Mouse (Mus musculus): ENCODE data around the gene Rasa4. TPM values are rescaled to one million over a fixed set of nuclear protein-coding genes. Genes with fewer than 3 reads are reported as not detected.
A peak's percentile ranks its signal among the peaks of the same experiment; 100 is the strongest.
"Not testable (repeated sequence)": the region's sequence is repeated elsewhere in the genome, so short reads cannot be mapped to it uniquely, and the experiment has no call there.

The Rasa4 gene
- 7.3 and 8.5 TPM in 2 replicates for total RNA-seq (2017)

DNA sequence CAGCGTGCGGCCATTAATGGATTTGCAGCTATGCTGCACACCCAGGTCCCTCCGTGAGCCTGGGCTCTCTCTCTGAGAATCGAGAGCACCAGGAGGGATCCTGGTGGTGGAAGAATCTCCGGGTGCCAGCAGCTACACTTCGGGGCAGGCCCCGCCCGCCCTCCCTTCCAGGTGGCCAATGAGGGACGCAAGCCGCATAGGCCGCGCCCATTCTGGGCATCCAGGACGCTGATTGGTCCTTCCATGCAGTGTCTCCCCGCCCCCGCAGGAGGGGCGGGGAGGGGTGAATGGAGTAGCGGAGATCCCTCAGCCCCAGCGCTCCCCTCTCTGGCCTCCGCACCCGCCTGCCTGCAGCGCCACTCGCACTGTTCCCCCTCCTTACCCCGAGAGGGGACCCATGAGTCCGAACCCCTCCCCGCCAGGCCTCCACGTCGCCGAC, at the start of gene Rasa4:
Rasa4 (plus strand) TSS at position 248 of the 439 bp plus-strand sequence.
- ATAC-seq (ENCODE audit: extremely low read depth, insufficient number of reproducible peaks, low FRiP score, poor library complexity, severe bottlenecking) = peak; percentile 95

DNA sequence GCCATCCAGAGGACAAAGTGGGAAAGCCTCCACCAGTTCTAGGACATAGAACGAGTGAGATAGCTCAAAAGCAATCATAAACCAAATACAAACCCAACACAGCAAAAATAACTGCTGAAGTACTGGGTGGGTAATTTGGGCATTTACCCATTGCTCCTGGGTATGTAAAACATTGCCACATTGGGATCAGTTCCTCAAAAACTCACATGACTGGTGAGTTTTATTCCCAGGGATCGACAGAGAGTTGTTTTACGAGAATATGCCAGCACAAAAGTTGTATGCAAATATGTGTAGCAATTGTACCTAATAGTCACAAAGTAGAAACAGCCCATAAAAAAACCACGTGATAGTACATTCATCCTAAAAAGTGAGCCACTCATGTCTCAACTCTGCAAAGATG, 48.8 kb upstream of the Rasa4 start:
- no peak for ATAC-seq (ENCODE audit: extremely low read depth, insufficient number of reproducible peaks, low FRiP score, poor library complexity, severe bottlenecking)

DNA sequence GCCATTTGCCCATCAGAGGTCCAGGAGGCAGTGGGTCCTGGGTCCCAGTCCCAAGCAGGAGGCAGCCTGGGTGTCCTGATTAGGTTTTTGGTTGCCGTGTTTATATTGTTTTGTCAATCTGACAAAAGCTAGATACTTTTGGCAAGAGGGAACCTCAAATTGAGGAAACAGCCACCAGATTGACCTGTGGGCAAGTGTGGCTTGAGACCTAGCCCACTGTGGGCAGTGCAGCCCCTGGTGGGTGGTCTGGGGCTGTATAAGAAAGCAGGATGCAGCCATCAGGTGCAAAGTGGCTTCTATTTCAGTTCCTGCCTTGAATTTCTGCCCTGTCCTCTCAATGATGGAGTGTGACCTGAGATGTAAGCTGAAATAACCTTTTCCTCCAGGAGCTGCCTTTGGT, 48.4 kb upstream of the Rasa4 start:
- no peak for ATAC-seq (ENCODE audit: extremely low read depth, insufficient number of reproducible peaks, low FRiP score, poor library complexity, severe bottlenecking)

DNA sequence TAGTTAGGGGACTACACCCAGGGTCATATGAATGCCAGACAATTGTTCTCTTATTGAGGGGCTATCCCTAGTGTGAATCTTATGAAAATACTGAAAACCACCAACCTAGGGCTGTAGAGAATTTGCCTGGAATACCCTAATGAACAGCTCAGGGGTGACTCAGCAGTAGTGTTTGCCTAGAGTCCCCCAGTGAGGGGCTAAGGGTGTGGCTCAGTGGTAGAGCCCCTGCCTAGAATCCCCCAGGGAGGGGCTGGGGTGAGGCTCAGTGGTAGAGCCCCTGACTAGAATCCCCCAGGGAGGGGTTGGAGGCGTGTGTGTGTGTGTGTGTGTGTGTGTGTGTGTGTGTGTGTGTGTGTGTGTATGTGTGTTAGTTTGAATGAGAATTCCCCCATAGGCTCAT, 47.0 kb upstream of the Rasa4 start:
- no peak for ATAC-seq (ENCODE audit: extremely low read depth, insufficient number of reproducible peaks, low FRiP score, poor library complexity, severe bottlenecking)

DNA sequence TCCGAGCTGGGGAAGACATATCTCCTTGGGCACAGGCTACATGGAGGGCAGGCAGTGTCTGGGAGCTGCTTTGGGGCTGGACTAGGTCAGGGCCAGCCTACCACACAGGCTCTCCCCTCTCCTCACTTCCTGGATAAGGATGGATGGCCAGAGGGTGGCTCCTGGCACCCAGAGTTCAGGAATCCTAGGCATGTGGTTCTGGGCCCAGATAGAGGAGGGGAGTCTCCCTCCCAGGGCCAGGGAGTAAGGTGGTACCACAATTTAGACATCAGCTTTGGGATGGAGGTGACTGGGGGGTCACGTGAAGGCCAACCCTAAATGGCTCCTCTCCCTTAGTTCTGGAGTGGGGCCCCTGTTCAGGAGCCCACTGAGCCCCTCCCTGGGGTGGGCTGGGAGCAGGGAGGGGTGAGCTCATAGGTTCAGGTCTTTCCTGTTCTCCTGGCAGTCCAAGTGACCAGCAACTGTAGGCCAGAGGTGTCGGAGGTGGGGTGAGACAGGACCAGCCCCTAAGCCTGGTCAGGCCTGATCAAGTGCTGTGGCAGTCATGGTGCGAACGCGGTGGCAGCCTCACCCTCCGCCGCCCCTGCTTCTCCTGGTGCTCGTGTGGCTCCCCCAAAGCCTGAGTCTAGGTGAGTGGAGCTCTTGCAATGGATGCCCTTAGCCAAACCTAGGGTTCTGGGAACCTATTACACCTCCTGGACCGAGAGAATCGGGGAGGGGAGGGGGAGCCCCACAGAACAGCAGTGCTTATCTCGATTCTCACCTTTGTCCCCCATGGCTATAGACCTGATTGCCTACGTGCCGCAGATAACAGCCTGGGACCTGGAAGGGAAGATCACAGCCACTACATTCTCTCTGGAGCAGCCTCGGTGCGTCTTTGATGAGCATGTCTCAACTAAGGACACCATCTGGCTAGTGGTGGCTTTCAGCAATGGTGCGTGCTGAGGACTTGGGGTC, 45.2 kb upstream of the Rasa4 start, which contains the start of gene Upk3b:
Upk3b (plus strand) TSS at position 239 of the 957 bp plus-strand sequence.
- no peak for ATAC-seq (ENCODE audit: extremely low read depth, insufficient number of reproducible peaks, low FRiP score, poor library complexity, severe bottlenecking)

DNA sequence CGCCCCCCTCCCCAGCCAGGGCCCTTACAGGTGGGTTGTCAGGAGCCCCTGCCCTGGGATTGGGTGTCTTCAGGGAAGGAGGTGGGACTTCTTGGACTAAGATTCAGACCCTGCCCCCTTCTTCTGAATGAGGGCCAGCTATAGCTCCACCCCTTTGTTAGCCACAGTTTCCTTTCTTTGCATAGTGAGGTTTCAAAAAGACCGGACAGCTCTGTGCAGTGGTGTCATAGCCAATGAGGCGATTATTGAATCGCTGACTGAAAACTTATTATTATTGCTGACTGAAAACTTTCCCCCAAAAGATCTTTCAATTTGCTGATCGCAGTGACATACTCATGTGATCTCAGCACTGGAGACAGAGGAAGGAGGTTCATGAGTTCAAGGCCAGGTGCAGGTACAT, 43.5 kb upstream of the Rasa4 start:
- peak; percentile 35; the same call in 1 of the 2 replicates for ATAC-seq (ENCODE audit: extremely low read depth, insufficient number of reproducible peaks, low FRiP score, poor library complexity, severe bottlenecking)

DNA sequence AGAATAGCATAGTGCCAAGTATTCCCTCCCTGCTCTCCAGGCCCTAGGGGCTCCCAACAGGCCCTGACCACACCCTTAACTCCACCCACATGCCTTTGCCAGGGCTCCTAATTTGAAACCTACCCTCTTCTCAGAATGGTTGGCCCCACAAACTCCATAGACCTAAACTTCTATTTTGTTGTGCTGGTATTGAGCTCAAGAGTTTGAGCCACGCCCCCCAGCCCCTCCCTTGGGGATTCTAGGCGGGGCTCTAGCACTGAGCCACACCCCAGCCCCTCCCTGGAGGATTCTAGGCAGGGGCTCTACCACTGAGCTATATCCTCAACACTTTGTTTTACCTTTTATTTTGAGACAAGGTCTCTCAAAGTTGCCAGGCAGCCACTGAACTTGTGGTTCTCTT, 42.5 kb upstream of the Rasa4 start:
- no peak for ATAC-seq (ENCODE audit: extremely low read depth, insufficient number of reproducible peaks, low FRiP score, poor library complexity, severe bottlenecking)

DNA sequence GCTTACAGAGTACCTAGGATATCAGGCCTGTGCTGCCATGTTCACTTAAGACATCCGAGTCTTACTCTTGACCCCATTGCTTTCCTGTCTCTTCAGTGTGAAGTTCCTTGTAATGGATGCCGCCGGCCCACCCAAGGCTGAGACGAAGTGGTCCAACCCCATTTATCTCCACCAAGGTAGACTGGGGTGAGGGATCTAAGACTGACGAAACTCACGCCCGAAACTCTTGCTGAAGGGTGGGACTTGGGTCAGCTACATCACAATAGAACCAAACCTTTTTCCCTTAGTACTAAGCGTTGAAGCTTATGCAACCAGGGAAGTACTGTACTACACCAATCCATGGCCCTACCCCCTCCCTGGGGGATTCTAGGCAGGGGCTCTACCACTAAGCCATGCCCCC, 42.0 kb upstream of the Rasa4 start:
- no peak for ATAC-seq (ENCODE audit: extremely low read depth, insufficient number of reproducible peaks, low FRiP score, poor library complexity, severe bottlenecking)

DNA sequence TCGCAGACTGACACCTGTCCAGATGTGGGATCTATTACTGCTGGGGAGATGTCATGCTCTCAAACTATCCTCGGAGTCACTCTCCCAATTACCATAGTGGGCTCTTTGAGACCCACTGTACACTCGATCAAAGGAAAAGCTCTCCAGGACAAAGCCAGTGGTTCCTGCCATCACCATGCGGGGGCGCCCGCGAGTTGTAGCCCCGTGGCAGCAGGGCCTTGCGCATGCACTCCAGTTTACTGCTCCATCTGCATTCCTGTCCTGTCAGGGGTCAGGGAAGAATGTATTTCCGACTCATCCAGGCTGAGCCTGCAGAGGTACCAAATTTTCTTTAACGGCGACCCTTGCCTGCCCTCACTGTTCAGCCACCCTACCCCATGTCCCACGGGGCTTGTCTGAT, 38.9 kb upstream of the Rasa4 start:
- ATAC-seq (ENCODE audit: extremely low read depth, insufficient number of reproducible peaks, low FRiP score, poor library complexity, severe bottlenecking) = no peak

DNA sequence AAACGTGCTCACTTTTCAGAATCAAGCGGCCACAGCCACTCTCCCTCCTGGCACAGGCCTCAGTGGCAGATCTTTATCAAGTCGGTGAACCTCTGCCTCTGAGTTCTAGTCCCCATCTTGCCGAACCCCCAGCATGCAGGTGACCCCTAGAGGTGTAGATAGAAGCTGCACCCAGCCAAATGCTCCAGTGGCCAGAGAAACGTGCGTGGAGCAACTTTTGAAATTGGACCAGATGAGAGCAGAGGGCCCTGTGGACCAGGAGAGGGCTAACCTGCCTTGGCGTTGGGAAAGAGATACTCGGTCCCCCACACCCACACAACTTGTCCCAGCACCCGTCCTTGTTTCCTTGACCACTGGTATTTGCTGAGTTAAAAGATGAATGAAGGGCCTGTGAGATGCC, 38.3 kb upstream of the Rasa4 start:
- no peak for ATAC-seq (ENCODE audit: extremely low read depth, insufficient number of reproducible peaks, low FRiP score, poor library complexity, severe bottlenecking)

DNA sequence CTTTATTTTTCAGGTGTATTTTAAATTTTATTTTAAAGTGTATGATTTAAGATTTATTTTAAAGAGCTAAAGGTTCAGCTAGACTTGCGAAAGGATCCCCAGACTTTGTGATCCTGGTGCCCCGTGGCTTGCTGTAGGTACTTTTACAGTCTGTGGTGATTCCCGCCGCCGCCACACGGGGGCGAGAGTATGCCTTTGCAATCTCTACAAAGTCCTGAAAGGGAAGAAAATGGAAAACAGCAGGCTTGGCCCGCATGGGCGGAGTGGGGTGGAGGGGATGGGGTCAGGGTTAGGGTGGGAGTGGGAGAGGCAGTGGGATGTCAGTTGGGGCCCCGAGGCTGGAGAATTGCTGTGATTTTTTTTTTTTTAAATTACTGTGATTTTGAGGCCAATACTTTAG, 37.7 kb upstream of the Rasa4 start:
- peak; percentile 59; the same call in 1 of the 2 replicates for ATAC-seq (ENCODE audit: extremely low read depth, insufficient number of reproducible peaks, low FRiP score, poor library complexity, severe bottlenecking)

DNA sequence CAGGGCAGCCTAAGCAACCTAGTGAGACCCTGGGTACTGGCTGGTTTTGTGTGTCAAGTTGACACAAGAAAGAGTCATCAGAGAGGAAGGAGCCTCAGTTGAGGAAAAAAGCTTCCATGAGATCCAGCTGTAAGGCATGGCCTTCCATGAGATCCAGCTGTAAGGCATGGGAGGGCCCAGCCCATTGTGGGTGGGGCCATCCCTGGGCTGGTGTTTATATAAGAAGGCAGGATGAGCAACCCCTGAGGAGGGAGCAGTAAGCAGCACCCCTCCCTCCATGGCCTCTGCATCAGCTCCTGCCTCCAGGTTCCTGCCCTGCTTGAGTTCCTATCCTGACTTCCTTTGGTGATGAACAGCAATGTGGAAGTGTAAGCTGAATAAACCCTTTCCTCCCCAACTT, 35.2 kb upstream of the Rasa4 start:
- ATAC-seq (ENCODE audit: extremely low read depth, insufficient number of reproducible peaks, low FRiP score, poor library complexity, severe bottlenecking) = not testable (repeated sequence)

DNA sequence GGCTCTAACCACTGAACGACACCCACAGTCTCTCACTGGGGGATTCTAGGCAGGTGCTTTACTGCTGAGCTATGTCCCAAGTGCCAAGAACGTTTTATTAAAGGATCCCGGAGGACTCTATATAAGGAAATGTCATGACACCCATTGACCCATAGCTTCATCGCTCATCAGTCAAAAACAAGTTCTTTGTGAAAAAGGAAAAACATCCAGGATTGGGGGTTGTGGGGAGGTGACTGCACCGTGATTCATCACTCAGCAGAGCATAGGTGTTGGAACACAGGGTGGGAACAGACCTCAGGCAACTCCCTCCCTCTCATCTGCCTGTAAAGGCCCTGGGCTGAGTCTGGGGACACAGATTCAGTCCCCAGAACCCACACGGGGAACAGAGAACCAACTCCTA, 33.8 kb upstream of the Rasa4 start:
- ATAC-seq (ENCODE audit: extremely low read depth, insufficient number of reproducible peaks, low FRiP score, poor library complexity, severe bottlenecking) = no peak

DNA sequence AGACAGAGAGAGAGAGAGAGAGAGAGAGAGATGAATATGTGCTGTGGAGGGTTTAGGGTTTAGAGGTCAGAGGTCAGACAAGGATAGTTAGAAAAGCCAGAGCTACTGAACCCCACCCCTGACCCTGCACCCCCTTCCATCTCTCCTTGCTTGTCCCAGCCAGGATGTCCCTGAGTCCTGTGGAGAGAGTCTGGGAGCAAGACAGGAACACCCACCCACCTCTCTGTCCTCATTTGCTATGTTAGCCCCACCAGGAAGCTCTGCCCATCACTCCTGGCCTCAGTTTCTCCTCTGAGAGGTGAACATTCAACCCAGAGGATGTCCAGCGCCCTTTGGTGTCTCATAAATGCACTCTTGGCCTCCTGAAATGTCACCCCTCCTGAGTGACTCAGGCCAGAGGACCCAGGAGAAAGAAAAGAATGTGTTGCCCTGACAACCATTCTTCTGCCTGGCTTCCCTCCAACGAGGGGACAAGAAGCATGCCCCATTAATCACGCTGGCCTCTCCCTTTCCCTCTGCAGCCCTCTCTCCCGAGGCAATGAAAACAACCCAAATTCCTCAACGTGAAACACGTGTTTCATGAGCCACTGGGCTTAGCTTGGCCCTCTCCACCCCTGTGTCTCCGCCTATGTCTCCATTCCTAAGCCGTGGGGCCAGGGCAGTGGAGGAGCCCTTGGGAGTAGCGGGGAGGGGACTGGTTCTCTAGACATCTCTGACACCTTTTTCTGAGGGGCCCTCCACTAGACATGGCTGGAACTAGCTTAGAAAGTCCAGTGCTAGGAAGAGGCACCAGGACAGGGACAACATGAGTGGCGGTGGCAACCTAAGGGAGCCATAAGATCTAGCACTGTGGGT, 32.3 kb upstream of the Rasa4 start:
- no peak for ATAC-seq (ENCODE audit: extremely low read depth, insufficient number of reproducible peaks, low FRiP score, poor library complexity, severe bottlenecking)

DNA sequence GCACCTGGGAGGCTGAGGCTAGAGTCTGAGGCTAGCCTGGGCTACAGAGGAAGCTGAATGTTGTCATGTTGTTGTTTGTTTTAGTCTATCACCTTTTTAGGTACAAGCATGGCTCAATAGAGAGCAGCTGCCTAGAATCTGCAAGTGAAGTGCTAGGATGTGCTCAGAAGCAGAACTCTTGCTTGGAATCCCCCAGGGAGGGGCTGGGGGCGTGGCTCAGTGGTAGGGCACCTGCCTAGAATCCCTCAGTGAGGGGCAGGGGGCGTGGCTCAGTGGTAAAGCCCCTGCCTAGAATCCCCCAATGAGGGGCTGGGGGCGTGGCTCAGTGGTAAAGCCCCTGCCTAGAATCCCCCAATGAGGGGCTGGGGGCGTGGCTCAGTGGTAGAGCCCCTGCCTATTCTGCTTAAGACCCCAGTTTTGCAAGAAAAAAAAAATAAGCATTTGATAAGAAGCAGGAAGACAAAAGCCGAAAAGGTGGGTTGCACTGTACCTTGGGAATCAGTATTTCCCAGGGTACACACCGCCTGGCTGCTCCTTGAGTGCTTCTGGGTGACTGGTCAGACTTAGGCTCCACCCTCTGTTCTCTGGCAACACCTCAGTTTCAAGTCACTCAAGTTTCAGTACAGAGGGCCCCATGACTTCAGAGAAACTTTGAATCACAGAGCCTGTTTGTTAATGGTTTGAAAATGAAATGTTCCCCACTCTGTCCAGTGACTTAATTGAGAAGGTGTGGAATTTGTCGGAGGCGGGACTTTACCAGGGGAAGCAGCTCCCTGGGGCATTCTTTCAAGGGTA, 30.7 kb upstream of the Rasa4 start:
- ATAC-seq (ENCODE audit: extremely low read depth, insufficient number of reproducible peaks, low FRiP score, poor library complexity, severe bottlenecking) = no peak

DNA sequence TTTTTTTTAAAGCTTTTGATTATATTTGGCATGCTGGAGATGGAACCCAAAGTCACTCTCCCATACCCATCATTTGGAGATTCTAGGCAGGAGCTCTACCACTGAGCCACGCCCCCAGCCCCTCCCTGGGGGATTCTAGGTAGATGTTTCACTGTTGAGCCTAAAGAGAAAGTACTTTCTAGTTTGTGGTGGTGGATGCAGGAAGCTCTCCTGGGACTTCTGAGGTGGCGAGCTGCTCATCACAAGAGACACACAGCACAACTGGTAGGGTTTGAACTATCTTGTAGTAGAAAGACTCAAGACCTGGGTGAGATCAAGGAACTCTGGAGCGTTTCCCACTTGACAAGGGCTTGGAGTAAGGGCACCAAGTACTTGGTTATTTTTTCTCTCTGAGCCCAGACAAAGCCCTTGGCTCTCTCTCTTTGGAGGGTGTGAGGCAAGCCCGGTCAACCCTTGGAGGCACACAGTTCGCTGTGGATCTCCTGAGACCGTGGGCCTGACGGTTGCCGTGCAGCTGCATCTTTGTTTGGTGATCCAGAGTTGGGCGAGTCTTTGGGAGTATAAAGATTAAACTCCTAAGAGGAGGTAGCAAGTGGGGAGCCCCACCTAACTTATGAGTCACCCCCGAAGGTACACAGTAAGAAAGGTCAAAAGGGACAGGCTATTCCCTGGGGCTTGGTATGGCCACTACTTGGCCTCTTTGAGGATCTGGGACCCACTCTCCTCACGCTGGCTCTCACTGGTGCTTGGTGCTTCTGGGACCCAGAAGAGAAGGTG, 29.2 kb upstream of the Rasa4 start, which contains the start of gene Upk3bl:
Upk3bl (plus strand) TSS at position 192 of the 777 bp plus-strand sequence.
- ATAC-seq (ENCODE audit: extremely low read depth, insufficient number of reproducible peaks, low FRiP score, poor library complexity, severe bottlenecking) = no peak

DNA sequence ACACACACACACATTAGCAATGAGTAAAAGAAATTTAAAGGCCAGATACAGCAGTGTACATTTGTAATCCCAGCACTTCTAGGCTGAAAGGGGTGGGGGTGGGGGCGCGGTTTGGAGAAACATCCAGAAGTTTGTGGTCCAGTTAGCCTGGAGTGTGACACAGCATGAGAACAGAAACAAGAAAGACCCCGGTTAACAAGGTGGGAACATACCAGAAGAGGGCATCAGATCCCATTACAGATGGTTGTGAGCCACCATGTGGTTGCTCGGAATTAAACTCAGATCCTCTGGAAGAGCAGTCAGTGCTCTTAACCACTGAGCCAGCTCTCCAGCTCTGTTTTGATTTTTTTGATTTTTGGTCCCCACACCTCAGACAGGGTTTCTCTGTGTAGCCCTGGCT, 27.7 kb upstream of the Rasa4 start:
- no peak for ATAC-seq (ENCODE audit: extremely low read depth, insufficient number of reproducible peaks, low FRiP score, poor library complexity, severe bottlenecking)

DNA sequence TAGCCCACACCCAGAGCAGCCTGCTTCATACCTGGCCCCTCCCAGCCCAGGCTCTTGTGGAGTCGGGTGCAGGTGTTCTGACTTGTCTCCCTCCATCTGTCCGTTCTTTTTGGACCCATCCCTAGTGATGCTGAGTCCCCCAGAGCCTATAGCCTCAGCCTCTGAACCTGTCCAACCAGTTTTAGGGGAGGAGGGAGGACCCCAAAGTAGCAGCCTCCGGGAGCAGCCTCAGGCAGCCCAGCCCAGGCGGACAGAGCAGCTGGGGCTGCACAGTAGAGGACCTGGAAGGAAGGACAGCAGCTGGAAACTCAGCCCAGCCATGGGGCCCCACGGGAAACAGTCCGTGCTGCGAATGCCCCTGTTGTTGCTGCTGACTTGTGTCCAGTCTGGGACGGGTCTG, 26.6 kb upstream of the Rasa4 start:
- no peak for ATAC-seq (ENCODE audit: extremely low read depth, insufficient number of reproducible peaks, low FRiP score, poor library complexity, severe bottlenecking)
